Mouse (Mus musculus) cerebellum, postnatal 10 days (tissue): ENCODE results near the gene C87436.
A peak's percentile ranks its signal among the peaks of the same experiment; 100 is the strongest.

Experiments
- DNase-seq, 2 experiments: peaks; one replicate each; pipeline ENCODE4 v3.0.0; 2021; ENCODE audit warnings: mixed read lengths in 2 of 2

C87436 gene

DNA sequence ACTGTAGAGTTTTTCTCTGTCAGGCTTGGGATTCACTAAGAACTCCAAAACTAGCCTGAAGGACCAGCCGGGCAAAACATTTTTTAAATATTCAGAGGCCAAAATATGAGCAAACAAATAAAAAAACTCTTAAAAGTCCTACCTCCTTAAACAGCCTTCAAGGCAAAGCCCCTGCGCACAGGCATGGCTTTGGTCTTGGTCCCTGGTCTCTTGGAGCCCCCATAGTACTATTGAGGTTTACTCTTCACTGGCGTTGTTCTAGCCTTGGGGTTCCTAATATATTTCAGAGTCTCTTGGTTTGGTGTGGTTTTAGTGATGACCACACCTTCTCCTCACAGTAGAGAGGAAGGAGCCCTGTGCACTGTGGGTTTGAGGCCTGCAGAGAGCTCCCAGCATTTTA lies 6.6 kb upstream of the C87436 start:
- no peak for DNase-seq

DNA sequence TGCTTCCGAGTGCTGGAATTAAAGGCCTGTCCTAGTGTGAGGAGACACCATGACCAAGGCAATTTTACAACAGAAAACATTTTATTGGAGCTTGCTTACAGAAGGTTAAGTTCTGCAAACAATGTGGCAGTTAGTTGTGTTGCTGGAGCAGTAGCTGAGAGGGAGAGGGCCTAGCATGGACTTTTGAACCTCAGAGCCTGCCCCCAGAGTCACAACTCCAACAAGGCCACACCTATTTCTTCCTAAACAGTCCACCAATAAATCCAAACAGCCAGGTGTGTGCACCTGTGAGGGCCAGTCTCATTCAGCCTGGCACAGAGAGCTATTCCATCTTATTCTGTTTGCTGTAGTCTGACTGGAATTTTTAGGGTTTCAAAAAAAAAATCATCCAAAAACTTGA lies 4.5 kb upstream of the C87436 start:
- DNase-seq = no peak

DNA sequence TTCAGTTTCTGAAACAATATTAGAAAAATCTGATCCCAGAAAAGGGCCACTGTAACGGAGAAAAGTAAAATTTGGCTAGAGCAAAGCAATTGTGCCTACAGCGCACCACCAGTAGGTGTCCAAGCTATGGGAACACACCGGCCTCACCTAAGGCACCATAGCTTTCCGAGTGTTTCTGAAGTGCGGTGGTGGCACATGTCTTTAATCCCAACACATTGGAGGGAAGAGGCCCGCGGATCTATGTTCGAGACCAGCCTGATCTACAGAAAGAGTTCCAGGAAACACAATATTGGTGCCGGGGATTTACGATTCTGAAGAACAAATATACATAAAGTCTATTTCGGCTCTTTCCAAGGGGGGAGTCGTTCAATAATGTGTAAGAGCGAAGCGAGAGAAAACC lies 463 bp upstream of the C87436 start:
- DNase-seq = peak; percentile 54 to 68

DNA sequence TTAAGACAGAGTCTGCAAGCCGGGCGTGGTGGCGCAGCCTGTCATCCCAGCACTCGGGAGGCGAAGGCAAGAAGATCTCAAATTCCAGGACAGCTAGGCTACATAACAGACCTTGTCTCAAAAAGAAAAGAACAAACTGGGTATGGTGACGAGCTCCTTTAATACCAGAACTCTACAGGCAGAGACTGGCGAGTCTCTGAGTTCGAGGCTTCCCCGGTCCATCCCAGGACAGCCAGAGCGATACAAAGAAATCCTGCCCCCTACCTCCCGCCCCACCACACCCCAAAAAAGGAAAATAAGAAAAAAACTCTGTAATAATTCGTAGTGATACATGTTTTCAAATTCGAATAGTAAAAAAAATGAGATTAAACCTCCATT lies 934 bp downstream of the C87436 start:
- DNase-seq = no peak

DNA sequence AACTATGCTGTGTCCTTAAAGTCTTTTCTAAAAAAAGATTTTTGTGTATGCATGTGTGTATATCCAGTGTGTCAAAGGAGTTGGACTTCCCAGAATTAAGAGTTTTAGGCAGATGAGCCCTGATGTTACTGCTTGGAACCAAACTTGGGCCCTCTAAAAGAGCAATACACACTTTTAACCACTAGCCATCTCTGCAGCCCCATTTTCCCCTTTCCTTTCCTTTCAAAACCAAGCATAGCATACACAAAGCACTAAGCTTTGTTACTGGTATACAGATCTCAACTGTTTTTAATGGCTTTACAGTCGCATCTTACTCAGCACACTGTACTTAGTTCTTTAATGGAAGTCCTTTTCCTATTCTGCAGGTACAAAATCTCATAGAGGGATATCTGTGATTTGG lies 1.4 kb downstream of the C87436 start:
- DNase-seq = no peak

DNA sequence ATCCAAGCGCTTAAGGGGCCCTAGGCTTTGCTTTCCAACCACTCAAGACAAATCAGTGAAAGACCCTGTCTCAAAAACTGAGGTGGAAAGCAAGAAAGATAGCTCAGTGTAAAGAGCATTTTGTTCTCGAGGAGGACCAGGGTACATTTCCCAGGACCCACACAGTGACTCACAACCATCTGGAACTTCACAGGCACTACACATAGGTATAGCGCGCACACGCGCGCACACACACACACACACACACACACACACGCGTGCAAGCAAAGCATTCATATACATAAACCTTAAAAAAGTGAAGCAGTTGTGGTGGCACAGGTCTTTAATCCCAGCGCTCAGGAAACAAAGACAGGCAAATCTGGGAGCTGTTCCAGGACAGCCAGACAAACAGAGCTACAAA lies 3.4 kb downstream of the C87436 start:
- DNase-seq = no peak

DNA sequence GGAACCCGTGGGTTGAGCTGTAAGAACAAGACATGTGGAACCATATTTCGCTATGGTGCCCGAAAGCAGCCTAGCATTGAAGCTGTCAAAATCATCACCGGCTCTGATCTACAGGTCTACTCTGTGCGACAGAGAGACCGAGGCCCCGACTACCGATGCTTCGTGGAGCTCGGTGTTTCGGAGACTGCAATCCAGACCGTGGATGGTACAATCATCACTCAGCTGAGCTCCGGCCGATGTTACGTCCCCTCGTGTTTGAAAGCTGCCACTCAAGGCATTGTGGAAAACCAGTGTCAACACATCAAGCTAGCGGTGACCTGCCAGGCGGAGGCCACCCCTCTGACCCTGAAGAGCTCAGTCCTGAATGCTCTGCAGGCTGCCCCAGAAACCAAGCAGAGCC lies 7.4 kb downstream of the C87436 start:
- no peak for DNase-seq

DNA sequence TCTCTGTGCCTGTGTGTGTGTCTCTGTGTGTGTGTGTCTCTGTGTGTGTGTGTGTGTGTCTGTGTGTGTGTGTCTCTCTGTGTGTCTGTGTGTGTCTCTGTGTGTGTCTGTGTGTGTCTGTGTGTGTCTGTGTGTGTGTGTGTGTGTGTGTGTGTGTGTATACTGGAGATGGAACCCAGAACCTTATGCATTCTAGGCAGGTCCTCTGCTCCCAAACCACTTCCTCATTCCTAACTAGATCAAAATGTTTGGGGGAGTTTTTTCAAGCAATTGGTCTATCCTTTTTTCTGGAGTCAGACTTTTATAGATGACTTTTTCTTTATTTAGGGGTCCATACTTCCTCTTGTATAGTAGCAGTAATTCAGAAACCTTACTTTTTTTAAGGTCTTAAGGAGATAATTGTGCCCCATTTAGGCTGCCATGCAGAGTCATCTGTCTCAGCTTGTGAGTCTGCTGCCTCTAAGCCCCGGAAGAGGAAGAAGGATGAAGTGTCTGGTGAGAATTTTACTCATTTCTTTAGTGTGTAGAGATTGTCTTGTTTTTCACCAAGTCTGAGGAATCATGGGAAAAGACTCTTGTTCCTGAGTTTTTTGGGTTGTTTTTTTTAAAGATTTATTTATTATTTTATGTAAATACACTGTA lies 8.9 kb downstream of the C87436 start:
- no peak for DNase-seq

DNA sequence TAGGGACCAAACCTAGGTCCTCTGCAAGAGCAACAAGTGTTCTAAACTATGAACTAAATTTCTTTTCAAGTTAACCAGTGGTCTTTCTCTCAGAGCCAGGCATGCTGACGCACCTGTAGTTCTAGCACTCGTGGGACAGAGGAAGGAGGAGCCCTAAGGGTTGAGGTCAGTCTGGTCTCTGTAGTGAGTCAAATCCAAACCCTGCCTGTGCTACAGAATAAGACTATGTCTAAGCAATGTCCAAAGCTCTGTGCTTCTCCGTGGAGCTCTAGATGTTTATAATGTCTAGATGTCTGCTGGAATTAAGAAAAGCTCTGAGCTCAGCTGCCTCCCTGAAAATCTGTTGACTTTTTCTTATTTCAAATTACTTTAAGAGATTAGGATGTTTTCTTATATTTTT lies 18.6 kb downstream of the C87436 start:
- no peak for DNase-seq

DNA sequence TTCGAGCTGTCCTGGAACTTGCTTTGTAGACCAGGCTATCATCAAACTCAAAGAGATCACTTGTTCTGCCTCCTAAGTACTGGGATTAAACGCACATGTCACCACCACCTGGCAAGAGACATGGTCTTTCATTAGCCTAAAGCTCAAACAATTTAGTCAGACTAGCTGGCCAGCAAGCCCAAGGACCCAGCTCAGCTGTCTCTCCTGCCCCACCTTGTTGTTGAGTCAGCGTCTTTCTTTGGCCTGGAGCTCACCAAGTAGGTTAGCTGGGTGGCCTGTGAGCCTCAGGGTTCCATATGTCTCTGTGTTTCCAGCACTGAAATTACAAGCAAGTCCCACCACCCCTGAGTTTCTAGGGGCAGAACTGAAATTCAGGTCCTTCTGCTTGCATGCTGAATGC lies 24.9 kb downstream of the C87436 start:
- no peak for DNase-seq

DNA sequence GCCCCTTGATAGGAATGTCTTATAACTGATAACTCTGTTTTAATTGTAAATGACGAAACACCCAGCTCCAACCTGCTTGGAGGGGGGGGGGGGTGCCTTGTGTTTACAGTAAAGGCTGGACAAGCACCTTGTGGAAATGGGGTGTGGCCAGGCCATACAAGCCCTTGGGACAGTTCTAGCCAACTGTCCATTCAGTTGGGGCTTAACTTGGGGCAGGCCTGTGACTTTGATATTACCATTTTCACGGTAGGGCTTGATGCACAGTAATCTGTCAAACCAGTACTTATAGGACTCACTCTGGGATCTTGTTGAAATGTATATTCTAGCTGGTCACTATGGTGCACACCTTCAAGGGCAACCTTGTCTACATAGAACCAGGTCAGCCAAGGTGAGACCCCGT lies 33.1 kb downstream of the C87436 start:
- DNase-seq = peak in 1 of 2 experiments; percentile 16

DNA sequence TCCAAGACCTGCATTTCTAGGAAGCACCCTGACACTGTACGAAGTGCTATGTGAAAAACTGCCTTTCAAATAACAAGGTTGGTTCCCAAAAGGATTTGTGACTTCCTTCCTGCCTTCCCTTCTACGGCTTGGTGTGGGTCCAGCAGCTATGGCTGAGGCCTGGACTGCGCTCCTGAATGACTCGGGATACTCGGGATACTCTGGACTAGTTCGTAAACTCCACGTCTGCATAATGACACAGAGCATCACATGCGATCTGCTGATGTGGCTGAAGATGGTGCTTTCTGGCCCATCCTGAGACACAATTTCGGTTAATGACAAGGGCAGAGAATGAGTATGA lies 33.6 kb downstream of the C87436 start:
- no peak for DNase-seq

DNA sequence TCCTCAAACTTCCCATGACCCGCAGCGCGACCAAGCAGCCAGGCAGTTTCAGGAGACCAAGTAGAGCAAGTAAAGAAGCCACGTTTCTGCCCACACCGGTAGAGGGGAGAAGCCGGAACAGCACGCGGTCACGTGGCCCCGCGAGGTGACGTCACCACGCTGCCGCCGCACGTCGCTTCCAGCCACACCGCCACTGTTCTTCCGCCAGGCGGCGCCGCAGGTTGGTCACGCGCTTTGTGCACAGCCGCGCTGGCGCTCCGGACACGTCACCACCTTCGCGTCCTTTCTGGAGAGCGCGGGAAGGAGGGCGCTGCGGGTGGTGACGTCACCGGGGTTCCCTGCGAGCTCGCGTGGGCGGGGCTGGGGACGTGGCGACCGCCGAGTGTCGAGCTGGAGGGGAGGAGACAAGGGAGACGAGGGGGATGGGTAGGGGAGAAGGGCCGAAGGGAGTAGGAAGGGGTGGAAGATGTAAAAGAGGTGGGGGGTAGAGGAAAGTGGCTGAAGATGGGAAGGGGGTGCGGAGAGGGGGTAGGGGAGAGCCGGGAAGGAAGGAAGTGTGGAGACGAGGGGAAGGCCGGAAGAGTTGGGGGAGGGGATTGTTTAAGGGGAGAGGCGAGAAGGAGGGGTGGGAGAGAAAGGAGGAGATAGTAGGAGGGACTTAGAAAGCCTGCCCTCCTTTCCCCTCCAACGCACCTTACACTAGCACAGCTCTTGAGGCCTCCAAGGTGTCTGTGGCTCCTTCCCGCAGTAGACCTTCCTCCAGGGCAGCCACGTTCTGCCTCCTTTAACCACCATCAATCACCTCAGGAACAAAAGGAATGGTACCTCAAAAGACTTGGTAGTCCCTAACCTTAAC lies 34.2 kb downstream of the C87436 start:
- DNase-seq = peak; percentile 100

DNA sequence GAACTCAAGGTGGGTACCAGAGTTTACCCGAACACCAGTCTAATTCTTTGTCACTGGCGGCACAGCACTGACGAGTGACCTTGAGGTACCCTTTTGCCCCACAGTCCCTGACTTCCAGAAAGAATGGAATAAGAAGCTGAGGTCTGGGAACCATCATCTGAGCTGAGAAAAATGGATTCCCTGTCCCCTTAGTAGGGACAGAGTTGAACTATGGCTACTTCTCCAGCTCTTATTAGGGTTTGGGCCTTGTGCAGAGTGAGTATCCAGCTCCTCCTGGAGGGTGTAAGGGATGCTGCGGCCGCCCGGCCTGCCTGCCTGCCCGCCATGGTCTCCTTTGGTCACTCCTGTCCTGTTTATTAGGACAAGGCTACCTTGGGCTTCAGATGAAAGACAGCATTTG lies 34.9 kb downstream of the C87436 start:
- DNase-seq = peak; percentile 36 to 53

DNA sequence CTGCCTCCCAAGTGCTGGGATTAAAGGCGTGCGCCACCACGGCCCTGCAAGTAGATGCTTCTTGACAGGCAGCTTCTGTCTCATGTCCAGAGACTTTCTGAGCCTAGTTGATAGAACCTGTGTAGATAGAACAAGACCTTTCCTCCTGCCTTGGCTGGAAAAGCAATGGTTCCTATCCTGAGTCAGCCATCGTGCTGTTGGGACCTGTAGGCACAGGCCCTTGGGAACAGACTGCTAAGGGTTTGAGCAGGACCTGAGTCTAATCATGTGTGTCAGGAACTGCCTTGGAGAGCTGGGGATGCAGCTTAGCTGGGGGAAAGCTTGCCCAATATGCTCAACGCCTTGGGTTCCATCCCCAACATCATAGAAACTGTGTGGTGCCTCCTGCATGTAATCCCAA lies 35.9 kb downstream of the C87436 start:
- no peak for DNase-seq

DNA sequence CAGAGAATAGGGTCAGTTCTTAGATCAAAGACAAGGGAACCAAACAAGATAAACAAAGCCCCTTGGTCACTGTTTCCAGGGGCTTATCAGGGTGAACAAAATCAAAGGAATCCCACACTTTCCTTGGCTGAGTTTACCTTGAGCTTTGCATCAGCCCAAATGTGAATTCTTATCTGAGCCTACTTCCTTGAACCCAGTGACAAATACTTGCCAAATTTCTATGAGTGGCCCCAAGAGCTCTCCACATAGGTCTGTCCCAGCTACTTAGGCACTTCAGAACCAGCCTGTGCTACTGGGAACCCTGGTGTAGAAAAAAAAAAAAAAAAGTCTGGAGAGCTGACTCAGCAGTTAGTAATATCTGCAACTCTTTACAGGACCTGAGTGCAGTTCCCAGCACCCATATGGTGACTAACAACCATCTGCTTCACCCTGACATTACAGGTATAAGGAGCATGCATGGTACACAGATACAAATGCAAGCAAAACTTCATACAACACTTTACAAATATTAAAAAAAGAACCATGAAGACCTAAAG lies 36.5 kb downstream of the C87436 start:
- DNase-seq = no peak

DNA sequence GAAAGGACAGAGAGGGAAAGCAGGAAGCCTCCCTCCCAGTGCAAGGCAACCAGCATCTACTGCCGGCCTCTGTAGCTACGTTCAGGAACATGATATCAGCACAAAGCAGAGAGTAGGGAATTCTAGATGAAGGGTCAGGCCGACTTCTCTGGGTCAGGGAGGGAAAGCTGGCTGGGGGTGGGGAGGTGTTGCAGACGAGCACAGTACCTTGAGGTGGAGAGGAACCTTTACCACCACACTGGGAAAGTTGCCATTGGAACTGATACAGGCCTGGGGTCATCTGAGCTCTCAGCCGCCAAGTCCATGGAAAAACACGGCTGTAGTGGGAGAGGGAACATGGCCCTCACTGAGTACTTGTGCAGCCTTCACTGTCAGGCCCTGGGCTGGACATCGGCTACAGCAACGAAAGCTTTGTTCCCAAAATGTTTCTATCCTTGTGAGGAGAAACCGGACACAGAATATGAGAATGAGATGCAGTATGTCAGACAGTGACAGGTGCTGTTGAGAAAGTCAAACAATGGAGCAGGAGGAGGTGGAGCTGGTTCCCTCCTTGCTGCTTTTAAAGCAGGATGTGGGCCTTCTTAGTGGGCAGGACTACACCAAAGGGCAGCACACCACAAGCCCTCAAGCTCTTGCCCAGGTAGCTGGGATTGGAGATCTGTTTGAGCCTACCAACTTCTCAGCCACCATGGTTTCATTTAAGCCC lies 37.4 kb downstream of the C87436 start:
- DNase-seq = peak in 1 of 2 experiments; percentile 31

DNA sequence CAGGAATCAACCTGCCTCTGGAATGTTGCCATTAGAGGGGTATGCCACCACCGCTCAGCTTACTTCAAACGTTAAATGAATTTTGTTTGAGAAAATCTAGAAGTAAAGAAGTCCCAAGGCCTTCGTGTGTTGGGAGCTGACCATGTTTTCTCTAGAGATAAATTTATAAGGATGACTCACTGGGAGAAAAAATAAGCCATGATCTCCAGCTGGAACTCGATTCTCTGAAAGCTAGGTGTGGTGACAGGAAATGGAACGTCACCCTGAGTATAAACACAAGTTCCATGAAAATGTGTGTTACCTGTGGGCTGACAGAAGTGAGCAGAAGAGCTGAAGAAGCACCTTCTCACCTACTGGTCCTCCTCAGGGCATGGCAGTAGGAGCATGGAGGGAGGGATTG lies 38.8 kb downstream of the C87436 start:
- DNase-seq = no peak

DNA sequence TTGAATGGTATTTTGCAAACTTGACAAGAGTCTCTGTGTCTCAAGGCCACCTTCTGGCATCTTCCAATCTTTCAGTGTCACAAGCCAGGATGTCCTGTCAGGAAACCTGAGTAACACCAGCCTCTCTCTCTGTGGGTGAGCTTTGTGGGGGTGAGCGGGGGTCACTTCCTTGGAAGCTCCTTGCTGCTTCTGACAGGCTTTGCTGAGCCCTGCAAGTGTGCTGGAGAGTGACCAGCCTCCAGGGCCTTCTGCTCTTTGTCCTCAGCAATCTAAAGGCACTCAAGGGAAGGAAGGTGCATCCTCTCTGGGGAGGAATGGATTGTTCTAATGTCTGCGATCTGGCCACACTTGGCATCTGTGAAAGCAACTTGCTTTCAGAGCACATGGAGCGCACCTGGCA lies 41.1 kb downstream of the C87436 start:
- DNase-seq = peak; percentile 42 to 46

DNA sequence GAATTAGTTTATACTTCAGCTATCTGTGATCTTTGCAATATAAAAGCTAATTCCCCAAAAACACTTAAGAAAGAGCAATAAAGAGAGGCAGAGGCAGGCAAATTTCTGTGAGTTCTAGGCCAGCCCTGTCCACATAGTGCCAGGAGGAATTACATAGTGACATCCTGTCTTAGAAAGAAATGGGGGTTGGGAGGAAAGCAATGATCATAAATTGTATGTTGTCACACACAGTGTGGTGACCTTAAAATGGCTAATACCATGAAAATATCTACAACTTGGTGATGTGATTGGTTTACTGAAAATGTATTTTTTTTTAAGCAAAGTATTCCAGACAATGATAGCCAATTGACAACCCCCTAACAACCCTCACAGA lies 41.6 kb downstream of the C87436 start:
- DNase-seq = no peak

DNA sequence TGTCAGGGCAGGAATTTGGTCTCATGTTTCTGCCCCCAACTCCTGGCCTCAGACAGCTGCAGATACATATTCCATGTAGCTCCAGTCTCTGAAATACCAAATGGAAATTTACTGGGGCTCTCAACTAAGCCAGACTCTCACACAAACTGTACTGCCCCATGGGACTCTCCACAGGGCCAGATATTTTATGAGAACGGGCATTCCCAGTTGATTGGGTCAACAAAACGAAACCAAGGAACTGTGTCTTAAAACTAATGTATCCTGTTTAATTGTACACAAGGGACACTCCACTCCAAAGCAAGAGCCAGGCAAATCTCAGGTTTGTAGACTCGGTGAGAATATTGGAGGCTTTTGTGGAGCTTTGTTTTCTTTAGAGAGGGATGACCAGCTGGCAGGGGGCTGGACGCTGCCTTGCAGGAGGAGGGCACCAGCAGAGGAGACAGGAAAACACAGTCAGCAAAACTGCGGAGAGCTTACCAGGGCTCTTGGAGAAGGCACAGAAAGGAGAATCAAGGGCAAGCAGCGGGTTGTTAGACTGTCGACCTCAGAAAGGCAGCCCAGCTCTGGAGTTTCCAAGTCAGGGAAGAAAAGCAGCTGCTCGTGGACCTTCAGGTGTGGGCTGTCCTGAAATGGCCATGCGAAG lies 42.1 kb downstream of the C87436 start:
- peak; percentile 47 to 54 for DNase-seq

DNA sequence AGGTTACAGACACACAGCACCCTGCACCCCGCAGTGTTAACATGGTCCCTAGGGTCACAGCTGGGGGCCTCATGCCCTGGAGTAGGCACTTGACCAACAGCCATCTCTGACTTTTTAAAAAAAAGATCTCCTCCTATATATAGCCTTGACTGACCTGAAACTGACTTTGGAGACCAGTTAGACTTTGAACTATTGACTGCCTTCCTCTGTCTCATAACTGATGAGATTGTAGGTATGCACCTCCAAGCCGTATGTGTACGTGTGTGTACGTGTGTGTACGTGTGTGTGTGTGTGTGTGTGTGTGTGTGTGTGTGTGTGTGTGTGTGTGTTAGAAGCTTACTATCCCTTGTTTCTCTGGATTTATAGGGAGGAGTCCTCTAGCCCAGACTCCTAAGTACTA lies 43.7 kb downstream of the C87436 start:
- peak in 1 of 2 experiments; percentile 12 for DNase-seq

DNA sequence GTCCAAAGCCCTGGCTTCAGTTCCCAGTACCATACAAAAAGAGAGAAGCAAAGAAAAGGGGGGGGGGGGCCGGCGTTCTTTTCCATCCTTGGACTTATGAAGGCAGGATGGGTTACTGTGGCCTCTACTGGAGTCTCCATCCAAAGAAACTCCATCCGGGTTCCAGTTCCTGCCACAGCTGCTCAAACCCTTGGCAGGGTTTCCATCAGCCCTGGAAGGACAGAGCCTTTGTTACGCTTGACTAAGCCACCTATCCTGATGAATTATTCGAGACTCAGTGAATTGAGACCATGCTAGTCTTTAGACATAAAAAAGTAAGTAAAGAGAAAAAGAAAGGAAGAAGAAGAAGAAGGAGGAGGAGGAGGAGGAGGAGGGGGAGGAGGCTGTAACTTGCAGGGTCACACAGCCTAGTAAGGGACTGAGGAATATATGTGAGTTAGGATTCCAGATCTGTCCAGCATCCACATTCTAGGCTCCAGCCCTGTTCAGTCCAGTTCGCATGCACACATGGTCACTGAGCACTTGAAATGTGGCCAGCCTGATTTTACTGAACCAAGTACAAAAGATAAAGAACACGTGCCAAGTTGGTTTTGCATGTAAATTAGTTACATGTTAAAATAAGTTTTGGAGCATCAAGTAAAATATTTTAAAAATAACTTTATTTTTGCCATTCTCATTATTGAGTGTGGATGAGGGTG lies 47.9 kb downstream of the C87436 start:
- peak; percentile 75 to 76 for DNase-seq
